Mouse (Mus musculus) cerebellum, adult 2 months (tissue): ENCODE data around the gene Crlf1. TPM values are rescaled to one million over a fixed set of nuclear protein-coding genes. Genes with fewer than 3 reads are reported as not detected.
A peak's percentile ranks its signal among the peaks of the same experiment; 100 is the strongest.

ENCODE experiments used
- DNase-seq, 2 experiments: peaks; one replicate each; pipeline ENCODE4 v3.0.0; 2021
- H3K27ac ChIP-seq: fragments of 200-500 bp; 2 replicates; pipeline ENCODE4 v1.5.1; 2012; ENCODE audit warnings: low read length, control low read depth, inconsistent platforms; ENCODE audit not compliant: insufficient read depth
- H3K27me3 ChIP-seq: fragments of 200-500 bp; 2 replicates; pipeline ENCODE4 v1.6.1; 2012; ENCODE audit warnings: inconsistent platforms, mild to moderate bottlenecking, low read length, moderate library complexity; ENCODE audit not compliant: control insufficient read depth, insufficient read depth
- H3K4me1 ChIP-seq: fragments of 200-500 bp; 2 replicates; pipeline ENCODE4 v1.6.1; 2011; ENCODE audit warnings: low read length; ENCODE audit not compliant: control insufficient read depth, insufficient read depth
- H3K4me3 ChIP-seq: fragments of 200-500 bp; replicated peaks from 2 replicates; pipeline ENCODE3; 2011; ENCODE audit warnings: mild to moderate bottlenecking, low read depth, low read length, control low read depth; ENCODE audit not compliant: insufficient read depth
- CTCF ChIP-seq: fragments of 200-500 bp; IDR thresholded peaks from 2 replicates; pipeline ENCODE4 v1.5.1; 2011; ENCODE audit warnings: low read depth, mild to moderate bottlenecking, control low read depth, low read length, moderate library complexity, borderline replicate concordance; ENCODE audit not compliant: insufficient read depth
- POLR2A ChIP-seq: fragments of 200-500 bp; IDR thresholded peaks from 2 replicates; pipeline ENCODE4 v1.6.1; 2011; ENCODE audit warnings: low read length, control low read depth, borderline replicate concordance; ENCODE audit not compliant: insufficient read depth
- WGBS: fragments of 180-500 bp; shearing (Covaris S2); methylation state at CpG from one replicate; pipeline ENCODE4 v1.1.7; 2018; 5-methylcytosine and 5-hydroxymethylcytosine counted together
- polyA plus RNA-seq: library from polyadenylated mRNA; depleted of rRNA; stranded (reverse); fragments of >200 nt; gene quantifications from 2 replicates; pipeline ENCODE4 v1.2.3, GENCODE M21; 2012

Gene Crlf1
- polyA plus RNA-seq, 1 experiment, result 4.0 TPM

GRCm38 (mm10) chr8:70494416-70494945 lies 1.5 kb downstream of the Crlf1 start:
- H3K4me3 ChIP-seq, result no peak overlapping the region
- no peak for TF ChIP-seq POLR2A
- TF ChIP-seq CTCF, result no peak
- DNase-seq, result no peak
- peaks cover 9% of the 10 kb centered on the region; the same call in 1 of the 2 replicates for H3K4me1 ChIP-seq
- 20% methylated on average over 28 of the region's 28 CpGs for WGBS
- no peak overlapping the region for H3K27ac ChIP-seq
- peaks cover 1% of the 10 kb centered on the region; the same call in 1 of the 2 replicates for H3K27me3 ChIP-seq

GRCm38 (mm10) chr8:70495001-70495770 lies 2.2 kb downstream of the Crlf1 start:
- TF ChIP-seq POLR2A, result no peak
- TF ChIP-seq CTCF, result no peak
- WGBS, result 38% methylated on average over 19 of the region's 21 CpGs
- no peak overlapping the region for H3K4me3 ChIP-seq
- H3K27me3 ChIP-seq, result peaks cover 1% of the 10 kb centered on the region; the same call in 1 of the 2 replicates
- DNase-seq, result no peak
- no peak overlapping the region for H3K27ac ChIP-seq
- peaks cover 9% of the 10 kb centered on the region; the same call in 1 of the 2 replicates for H3K4me1 ChIP-seq

GRCm38 (mm10) chr8:70495771-70496062 lies 2.8 kb downstream of the Crlf1 start:
- Histone ChIP-seq H3K27me3 (peaks cover 1% of the 10 kb centered on the region; the same call in 1 of the 2 replicates), H3K27ac (no peak overlapping the region), H3K4me1 (peaks cover 9% of the 10 kb centered on the region; the same call in 1 of the 2 replicates), H3K4me3 (no peak overlapping the region)
- TF ChIP-seq CTCF, result no peak
- TF ChIP-seq POLR2A, result no peak
- no peak for DNase-seq
- 52% methylated on average over 12 of the region's 12 CpGs for WGBS

- WGBS, result 18% methylated on average over 38 of the region's 39 CpGs
- no peaks in the 10 kb centered on the region for H3K27me3 ChIP-seq
- DNase-seq, result peak; percentile 81 to 85
- TF ChIP-seq POLR2A, result no peak
- TF ChIP-seq CTCF, result no peak
- no peak overlapping the region for H3K27ac ChIP-seq
- H3K4me3 ChIP-seq, result peak overlapping the region; percentile 11
- peaks cover 20% of the 10 kb centered on the region for H3K4me1 ChIP-seq
Measured at GRCm38 (mm10) chr8:70500386-70501301, 7.7 kb downstream of the Crlf1 start.

- no peak for TF ChIP-seq CTCF
- no peak for TF ChIP-seq POLR2A
- 18% methylated on average over 23 of the region's 23 CpGs for WGBS
- Histone ChIP-seq H3K27ac (no peak overlapping the region), H3K4me3 (no peak overlapping the region), H3K4me1 (peaks cover 22% of the 10 kb centered on the region), H3K27me3 (no peaks in the 10 kb centered on the region)
- peak; percentile 60 to 61 for DNase-seq
Measured at GRCm38 (mm10) chr8:70501820-70502529, 9.0 kb downstream of the Crlf1 start.

- no peak for DNase-seq
- H3K4me1 ChIP-seq, result peaks cover 22% of the 10 kb centered on the region
- H3K27me3 ChIP-seq, result no peaks in the 10 kb centered on the region
- H3K4me3 ChIP-seq, result no peak overlapping the region
- no peak for TF ChIP-seq POLR2A
- no peak for TF ChIP-seq CTCF
- no peak overlapping the region for H3K27ac ChIP-seq
- WGBS, result 47% methylated on average over 12 of the region's 12 CpGs
Measured at GRCm38 (mm10) chr8:70502540-70502939, 9.6 kb downstream of the Crlf1 start.

- WGBS, result 18% methylated on average over 46 of the region's 46 CpGs
- peaks cover 22% of the 10 kb centered on the region for H3K4me1 ChIP-seq
- H3K4me3 ChIP-seq, result no peak overlapping the region
- no peak overlapping the region for H3K27ac ChIP-seq
- TF ChIP-seq CTCF (peak; percentile 74), POLR2A (no peak)
- no peaks in the 10 kb centered on the region for H3K27me3 ChIP-seq
- peak; percentile 80 for DNase-seq
Measured at GRCm38 (mm10) chr8:70503062-70503750, 10.2 kb downstream of the Crlf1 start.
